Mouse (Mus musculus): ENCODE measurements around the gene Lst1. TPM values are rescaled to one million over a fixed set of nuclear protein-coding genes. Genes with fewer than 3 reads are reported as not detected.

Gene Lst1
- polyA plus RNA-seq, 1 experiment = 18.9 TPM

- Histone ChIP-seq H3K4me1 (ENCODE audit: control insufficient read depth, insufficient read depth, low read length) (no peaks in the 10 kb centered on the region), H3K27ac (ENCODE audit: insufficient read depth, low read length) (no peak overlapping the region), H3K4me3 (ENCODE audit: insufficient read depth, low read length) (no peak overlapping the region)
- TF ChIP-seq POLR2A (IDR thresholded peaks at IDR 0.05; ENCODE audit: extremely low read depth, insufficient read depth, low read length) = no peak
- no peak for TF ChIP-seq CTCF (IDR thresholded peaks at IDR 0.05; ENCODE audit: extremely low read depth, insufficient read depth, low read length)
These were observed 10.7 kb upstream of the Lst1 start for GRCm38 (mm10) chr17:35198946-35199345.

DNA sequence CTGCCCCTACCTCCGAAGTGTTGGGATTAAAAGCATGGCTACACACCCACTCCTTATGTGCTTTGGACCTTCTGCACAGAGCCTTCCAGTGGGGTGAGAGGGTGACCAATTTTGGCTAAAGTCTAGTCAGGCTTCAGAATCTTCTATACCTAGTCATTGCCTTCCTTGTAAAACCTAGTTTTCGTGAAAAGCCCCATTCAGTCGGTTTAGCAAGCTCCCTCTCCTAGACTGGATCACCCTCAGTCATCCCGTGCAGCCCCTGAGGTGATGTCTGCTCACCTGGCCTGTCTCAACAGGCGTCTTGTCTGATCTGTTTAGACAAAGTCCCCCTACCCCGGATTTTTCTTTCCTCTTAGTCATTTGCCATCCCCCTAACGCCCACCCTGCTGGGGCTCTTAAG, 9.8 kb upstream of the Lst1 start:
- H3K4me3 ChIP-seq (ENCODE audit: insufficient read depth, low read length) = no peak overlapping the region
- no peaks in the 10 kb centered on the region for H3K4me1 ChIP-seq (ENCODE audit: control insufficient read depth, insufficient read depth, low read length)
- H3K27ac ChIP-seq (ENCODE audit: insufficient read depth, low read length) = no peak overlapping the region
- TF ChIP-seq CTCF (IDR thresholded peaks at IDR 0.05; ENCODE audit: extremely low read depth, insufficient read depth, low read length) (no peak), POLR2A (IDR thresholded peaks at IDR 0.05; ENCODE audit: extremely low read depth, insufficient read depth, low read length) (no peak)

DNA sequence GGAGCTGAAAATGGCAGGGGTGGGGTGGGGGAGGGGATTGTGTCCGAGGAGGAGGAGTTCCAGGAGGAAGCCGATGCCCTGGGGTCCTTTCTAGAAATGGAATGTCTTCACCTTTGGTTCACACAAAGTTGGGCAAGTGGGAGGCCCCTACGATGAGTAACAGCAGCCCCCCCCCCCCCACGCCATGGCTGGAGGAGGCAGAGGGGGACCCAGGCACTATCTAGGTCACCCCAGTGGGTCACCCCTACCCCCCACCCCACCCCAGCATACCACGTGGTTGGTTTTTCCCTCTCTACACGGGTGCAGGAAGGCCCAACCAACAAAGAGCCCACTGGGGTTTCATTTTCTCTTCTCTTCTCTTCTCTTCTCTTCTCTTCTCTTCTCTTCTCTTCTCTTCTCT, 8.9 kb upstream of the Lst1 start:
- H3K4me3 ChIP-seq (ENCODE audit: insufficient read depth, low read length) = no peak overlapping the region
- no peaks in the 10 kb centered on the region for H3K4me1 ChIP-seq (ENCODE audit: control insufficient read depth, insufficient read depth, low read length)
- H3K27ac ChIP-seq (ENCODE audit: insufficient read depth, low read length) = no peak overlapping the region
- TF ChIP-seq CTCF (IDR thresholded peaks at IDR 0.05; ENCODE audit: extremely low read depth, insufficient read depth, low read length) (no peak), POLR2A (IDR thresholded peaks at IDR 0.05; ENCODE audit: extremely low read depth, insufficient read depth, low read length) (no peak)

DNA sequence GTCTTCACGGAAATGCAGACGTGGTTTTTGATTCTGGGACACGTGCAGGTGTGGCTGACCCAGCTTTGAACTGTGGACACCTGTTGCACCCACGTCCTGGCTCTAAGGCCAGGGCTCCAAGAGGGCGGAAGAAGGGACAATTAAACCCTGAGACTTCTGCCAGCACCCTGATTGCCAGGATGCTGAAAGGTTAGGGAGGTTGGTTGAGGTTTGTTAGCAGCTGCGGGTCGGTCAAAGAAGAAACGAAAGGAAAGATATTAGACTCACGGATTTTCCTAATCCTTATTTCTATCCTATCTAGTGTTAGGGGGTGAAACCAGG, 8.0 kb upstream of the Lst1 start:
- TF ChIP-seq POLR2A (IDR thresholded peaks at IDR 0.05; ENCODE audit: extremely low read depth, insufficient read depth, low read length) = no peak
- TF ChIP-seq CTCF (IDR thresholded peaks at IDR 0.05; ENCODE audit: extremely low read depth, insufficient read depth, low read length) = no peak
- no peak overlapping the region for H3K27ac ChIP-seq (ENCODE audit: insufficient read depth, low read length)

DNA sequence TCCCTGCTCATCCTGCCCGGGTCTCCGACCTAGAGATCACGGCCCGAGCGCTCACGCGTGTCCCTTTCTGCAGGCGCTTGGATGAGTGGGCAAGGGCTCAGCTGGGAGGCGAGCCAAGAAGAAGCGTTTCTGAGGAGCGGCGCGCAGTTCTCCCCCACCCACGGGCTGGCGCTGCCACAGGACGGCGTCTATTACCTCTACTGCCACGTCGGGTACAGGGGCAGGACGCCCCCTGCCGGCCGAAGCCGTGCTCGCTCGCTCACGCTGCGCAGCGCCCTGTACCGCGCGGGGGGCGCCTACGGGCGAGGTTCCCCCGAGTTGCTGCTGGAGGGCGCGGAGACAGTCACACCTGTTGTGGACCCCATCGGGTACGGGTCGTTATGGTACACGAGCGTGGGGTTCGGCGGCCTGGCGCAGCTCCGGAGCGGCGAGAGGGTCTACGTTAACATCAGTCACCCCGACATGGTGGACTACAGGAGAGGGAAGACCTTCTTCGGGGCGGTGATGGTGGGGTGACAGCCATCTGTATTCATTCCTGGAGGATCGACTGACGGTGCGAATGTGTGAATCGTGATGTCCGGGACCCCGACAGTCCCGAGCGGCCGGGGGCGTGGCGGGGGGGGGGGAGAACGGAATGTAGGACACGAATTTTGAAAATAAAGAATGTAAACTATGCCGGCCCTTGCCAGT, 7.5 kb upstream of the Lst1 start:
- peak; percentile 56 for TF ChIP-seq CTCF (IDR thresholded peaks at IDR 0.05; ENCODE audit: extremely low read depth, insufficient read depth, low read length)
- TF ChIP-seq POLR2A (IDR thresholded peaks at IDR 0.05; ENCODE audit: extremely low read depth, insufficient read depth, low read length) = no peak

More for the DNA sequence above, 8.0 kb upstream of the Lst1 start:
- no peaks in the 10 kb centered on the region for H3K4me1 ChIP-seq (ENCODE audit: control insufficient read depth, insufficient read depth, low read length)
- no peak overlapping the region for H3K4me3 ChIP-seq (ENCODE audit: insufficient read depth, low read length)

GRCm38 (mm10) chr17:35194844-35195630, 6.8 kb upstream of the Lst1 start:
- Histone ChIP-seq H3K4me1 (ENCODE audit: control insufficient read depth, insufficient read depth, low read length) (no peaks in the 10 kb centered on the region), H3K27ac (ENCODE audit: insufficient read depth, low read length) (no peak overlapping the region), H3K4me3 (ENCODE audit: insufficient read depth, low read length) (no peak overlapping the region)
- TF ChIP-seq POLR2A (IDR thresholded peaks at IDR 0.05; ENCODE audit: extremely low read depth, insufficient read depth, low read length) (no peak), CTCF (IDR thresholded peaks at IDR 0.05; ENCODE audit: extremely low read depth, insufficient read depth, low read length) (no peak)

More for the DNA sequence above, 7.5 kb upstream of the Lst1 start:
- H3K27ac ChIP-seq (ENCODE audit: insufficient read depth, low read length) = no peak overlapping the region
- H3K4me1 ChIP-seq (ENCODE audit: control insufficient read depth, insufficient read depth, low read length) = no peaks in the 10 kb centered on the region
- 0 out of 2 replicates have a peak overlapping the region, but pooled peaks have one; percentile 13 for H3K4me3 ChIP-seq (ENCODE audit: insufficient read depth, low read length)

- H3K4me1 ChIP-seq (ENCODE audit: control insufficient read depth, insufficient read depth, low read length) = no peaks in the 10 kb centered on the region
- TF ChIP-seq CTCF (IDR thresholded peaks at IDR 0.05; ENCODE audit: extremely low read depth, insufficient read depth, low read length) = no peak
- no peak for TF ChIP-seq POLR2A (IDR thresholded peaks at IDR 0.05; ENCODE audit: extremely low read depth, insufficient read depth, low read length)
- H3K4me3 ChIP-seq (ENCODE audit: insufficient read depth, low read length) = no peak within 1 kb of the TSS
These were observed 5.9 kb upstream of the Lst1 start, which contains the start of gene Ltb for GRCm38 (mm10) chr17:35193881-35194843. Ltb (plus strand) TSS chr17:35194439.

DNA sequence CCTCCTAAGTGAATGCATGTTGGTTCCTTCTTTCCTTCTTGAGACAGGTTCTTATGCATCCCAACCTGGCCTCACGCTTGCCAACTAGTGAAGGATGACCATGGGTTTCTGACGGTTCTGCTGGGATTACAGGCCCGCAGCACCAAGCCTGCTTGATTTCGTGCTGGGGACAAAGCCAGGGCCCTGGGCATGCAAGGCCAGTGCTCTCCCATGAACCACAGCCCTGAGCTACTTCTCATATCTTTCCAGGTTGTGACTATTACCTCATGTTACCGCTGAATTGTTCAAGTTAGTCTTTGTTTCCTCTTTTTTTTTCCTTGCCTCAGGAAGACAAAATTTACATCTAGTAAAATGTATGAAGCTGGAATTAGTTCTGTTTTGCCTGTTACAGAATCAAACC, 4.7 kb upstream of the Lst1 start:
- Histone ChIP-seq H3K4me3 (ENCODE audit: insufficient read depth, low read length) (no peak overlapping the region), H3K27ac (ENCODE audit: insufficient read depth, low read length) (no peak overlapping the region), H3K4me1 (ENCODE audit: control insufficient read depth, insufficient read depth, low read length) (no peaks in the 10 kb centered on the region)
- TF ChIP-seq CTCF (IDR thresholded peaks at IDR 0.05; ENCODE audit: extremely low read depth, insufficient read depth, low read length) (no peak), POLR2A (IDR thresholded peaks at IDR 0.05; ENCODE audit: extremely low read depth, insufficient read depth, low read length) (no peak)

More at GRCm38 (mm10) chr17:35193881-35194843, 5.9 kb upstream of the Lst1 start, which contains the start of gene Ltb:
- no peak within 1 kb of the TSS for H3K27ac ChIP-seq (ENCODE audit: insufficient read depth, low read length)

GRCm38 (mm10) chr17:35191723-35192122, 3.5 kb upstream of the Lst1 start:
- no peaks in the 10 kb centered on the region for H3K4me1 ChIP-seq (ENCODE audit: control insufficient read depth, insufficient read depth, low read length)
- no peak overlapping the region for H3K4me3 ChIP-seq (ENCODE audit: insufficient read depth, low read length)
- no peak for TF ChIP-seq POLR2A (IDR thresholded peaks at IDR 0.05; ENCODE audit: extremely low read depth, insufficient read depth, low read length)
- TF ChIP-seq CTCF (IDR thresholded peaks at IDR 0.05; ENCODE audit: extremely low read depth, insufficient read depth, low read length) = no peak

More at GRCm38 (mm10) chr17:35191723-35192122, 3.5 kb upstream of the Lst1 start:
- H3K27ac ChIP-seq (ENCODE audit: insufficient read depth, low read length) = no peak overlapping the region

Measured in cortical plate, adult 2 months (tissue).